Mouse (Mus musculus) granulocyte monocyte progenitor cell, adult 5-6 weeks (primary cell): Measurements from ENCODE around the gene Stxbp4. TPM values are rescaled to one million over a fixed set of nuclear protein-coding genes. Genes with fewer than 3 reads are reported as not detected.
A peak's percentile ranks its signal among the peaks of the same experiment; 100 is the strongest.

Source experiments
- ATAC-seq: replicated peaks from 2 replicates; pipeline ENCODE4 v1.8.0; 2016; ENCODE audit warnings: mild to moderate bottlenecking, moderate TSS enrichment, inconsistent platforms; ENCODE audit not compliant: poor library complexity, severe bottlenecking
- total RNA-seq, 2 experiments: library from RNA; stranded (forward) in 1 of 2; stranded (reverse) in 1 of 2; fragments of 200-712, 200-1000 nt in 1 of 2; fragments of >200 nt in 1 of 2; fragmentation: Nextera tagmentation in 1 of 2; gene quantifications; 2 replicates each; pipeline ENCODE4 v1.2.3; 2014 to 2017

The Stxbp4 gene
- total RNA-seq, 2 experiments from 2014 or later, result 5.4 to 6.4 TPM

DNA sequence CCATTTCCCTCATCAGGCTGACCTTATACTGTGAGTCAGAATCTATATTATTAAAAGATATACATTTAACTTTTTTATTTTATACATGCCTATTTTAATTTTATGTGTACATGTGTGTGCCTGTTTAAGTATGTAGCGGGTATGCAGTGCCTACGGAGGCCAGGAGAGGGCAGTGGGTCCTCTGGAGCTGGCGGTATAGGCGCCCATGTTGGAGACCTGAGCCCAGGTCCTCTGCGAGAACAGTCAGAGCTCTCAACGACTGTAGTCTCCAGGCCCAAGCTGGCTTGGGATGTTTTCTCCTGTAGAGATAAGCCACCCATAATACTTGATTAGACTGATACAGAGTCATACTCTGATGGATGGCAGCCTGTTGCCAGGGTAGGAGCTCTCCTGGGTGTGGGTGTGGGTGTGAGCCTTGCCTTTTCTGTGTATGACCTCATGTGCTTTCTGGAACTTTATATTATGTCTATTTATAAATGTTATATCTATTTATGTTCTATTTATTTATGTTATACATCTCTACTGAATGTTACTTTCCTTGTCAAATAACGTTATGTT is 62.3 kb downstream of the Stxbp4 start:
- peak; percentile 37; the same call in 1 of the 2 replicates for ATAC-seq

DNA sequence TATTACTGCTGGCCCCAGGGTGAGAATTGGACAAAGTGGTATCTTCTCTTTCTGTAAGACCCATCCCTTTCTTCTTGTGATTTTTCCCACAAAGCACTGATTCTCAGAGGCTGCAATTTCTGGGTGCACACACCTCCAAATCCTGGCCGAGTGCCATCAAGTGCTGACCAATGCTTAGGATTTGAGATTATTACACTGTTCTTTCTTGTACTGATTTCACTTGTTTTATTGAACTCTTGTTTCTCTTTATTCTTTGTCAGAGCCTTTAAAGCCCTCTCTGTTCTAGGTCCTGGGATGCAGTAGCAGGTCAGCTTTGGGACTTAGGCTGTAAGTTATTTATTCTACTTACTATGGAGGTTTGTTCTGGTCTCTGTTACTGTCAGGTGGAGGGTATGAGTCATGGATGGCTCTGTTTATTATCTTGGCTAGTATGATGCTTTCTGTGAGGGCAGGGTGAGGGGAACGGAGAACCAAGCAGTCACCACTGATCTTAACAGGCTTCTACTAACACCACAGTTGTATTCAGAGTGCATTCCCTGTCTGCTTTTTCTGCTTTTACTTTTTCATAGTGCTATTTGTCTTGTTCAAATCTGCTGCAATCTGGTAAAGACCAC is 67.1 kb downstream of the Stxbp4 start:
- no peak for ATAC-seq

DNA sequence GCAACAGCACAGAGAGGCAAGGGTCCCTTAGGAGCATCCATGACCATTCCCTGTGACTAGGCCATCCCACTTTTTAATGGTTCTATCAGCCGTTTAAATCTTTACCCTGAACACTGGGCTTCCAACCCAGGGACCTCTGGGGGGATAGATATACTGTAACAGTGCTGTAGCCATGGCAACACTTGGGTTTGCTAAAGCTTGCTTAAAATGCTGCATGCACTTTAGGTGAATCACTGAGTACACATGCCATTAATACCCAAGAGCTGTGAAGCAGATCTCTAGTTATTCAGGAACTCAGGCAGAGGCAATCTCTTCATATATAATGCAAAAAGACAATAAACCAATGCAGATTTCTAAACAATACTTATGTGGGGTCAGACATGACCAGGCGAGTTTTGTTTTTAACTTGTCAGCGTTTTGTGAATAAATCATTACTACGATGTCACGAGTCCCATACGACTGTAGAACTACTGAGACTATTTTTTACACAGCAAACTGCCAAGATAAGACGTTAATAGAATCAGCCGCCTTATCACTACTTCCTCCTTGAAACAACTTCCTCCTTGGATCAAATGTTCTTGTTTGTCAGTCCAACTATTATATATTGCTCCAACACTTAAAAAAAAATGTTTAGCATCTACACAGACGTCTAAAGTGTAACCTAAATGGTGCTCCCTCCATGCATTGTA is 79.4 kb downstream of the Stxbp4 start:
- peak; percentile 82 for ATAC-seq

DNA sequence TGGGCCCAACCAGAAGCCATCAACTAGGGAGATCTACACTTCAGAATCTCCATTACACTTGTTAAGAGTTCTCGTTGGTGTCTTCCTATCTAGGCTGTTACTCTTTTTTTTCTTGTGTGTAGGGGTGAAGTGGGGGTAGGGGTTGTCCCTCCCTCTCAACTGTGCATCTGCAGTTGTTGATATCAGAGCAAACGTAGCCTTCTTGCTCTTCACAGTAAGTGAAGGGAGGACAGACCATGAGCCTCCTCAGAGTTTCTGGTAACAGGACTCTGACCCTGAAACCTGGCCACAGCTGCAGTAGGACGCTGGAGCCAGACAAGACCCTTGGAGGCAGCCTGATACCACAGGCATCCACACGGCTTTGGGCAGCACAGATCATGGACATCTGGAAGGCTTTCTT is 81.4 kb downstream of the Stxbp4 start:
- no peak for ATAC-seq

DNA sequence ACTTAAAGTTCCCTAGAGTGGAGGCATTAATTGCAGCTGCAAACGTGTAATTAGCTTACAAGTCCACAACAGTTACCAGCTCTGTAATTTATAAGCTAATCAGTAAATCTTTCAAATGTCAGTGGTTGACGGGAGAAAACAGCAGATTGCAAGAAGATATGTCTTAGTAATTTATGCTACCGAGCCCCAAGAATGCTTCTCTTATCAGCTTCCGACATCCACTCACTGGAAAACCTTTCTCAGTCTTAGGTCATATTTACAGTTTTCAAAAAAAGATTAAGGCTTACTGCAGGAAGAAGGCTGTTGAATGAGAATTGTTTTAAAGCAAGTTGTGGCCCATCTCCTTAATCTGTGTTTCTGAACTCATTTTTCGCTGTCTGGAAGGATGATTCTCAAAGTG is 83.9 kb downstream of the Stxbp4 start:
- no peak for ATAC-seq

- ATAC-seq, result no peak
These were observed 85.3 kb downstream of the Stxbp4 start for GRCm38 (mm10) chr11:90552303-90553201.

GRCm38 (mm10) chr11:90548560-90548959 is 89.3 kb downstream of the Stxbp4 start:
- ATAC-seq, result no peak

GRCm38 (mm10) chr11:90538636-90539263 is 99.1 kb downstream of the Stxbp4 start:
- ATAC-seq, result peak; percentile 94

GRCm38 (mm10) chr11:90525311-90525710 is 112.6 kb downstream of the Stxbp4 start:
- ATAC-seq, result no peak

- ATAC-seq, result no peak
These were observed 116.8 kb downstream of the Stxbp4 start for GRCm38 (mm10) chr11:90521040-90521439.

DNA sequence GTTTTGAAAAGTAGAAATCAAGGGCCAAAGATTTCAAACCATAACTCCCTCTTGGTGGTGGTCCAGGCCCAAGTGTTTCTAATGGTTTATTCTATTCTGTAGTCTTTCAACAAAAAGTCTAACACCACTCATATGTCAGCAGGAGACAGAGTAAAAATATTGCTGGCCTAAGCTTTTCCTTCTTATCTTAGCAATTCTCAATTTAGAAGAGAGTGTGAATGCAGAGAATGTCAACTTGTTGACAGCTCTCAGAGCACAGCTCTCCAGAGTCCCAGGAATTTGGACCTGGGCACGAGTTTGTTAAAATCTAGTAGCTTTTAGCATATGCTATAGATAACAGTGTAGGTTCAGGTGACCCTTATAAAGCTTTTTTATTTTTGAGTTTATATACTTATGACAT is 120.1 kb downstream of the Stxbp4 start:
- no peak for ATAC-seq

DNA sequence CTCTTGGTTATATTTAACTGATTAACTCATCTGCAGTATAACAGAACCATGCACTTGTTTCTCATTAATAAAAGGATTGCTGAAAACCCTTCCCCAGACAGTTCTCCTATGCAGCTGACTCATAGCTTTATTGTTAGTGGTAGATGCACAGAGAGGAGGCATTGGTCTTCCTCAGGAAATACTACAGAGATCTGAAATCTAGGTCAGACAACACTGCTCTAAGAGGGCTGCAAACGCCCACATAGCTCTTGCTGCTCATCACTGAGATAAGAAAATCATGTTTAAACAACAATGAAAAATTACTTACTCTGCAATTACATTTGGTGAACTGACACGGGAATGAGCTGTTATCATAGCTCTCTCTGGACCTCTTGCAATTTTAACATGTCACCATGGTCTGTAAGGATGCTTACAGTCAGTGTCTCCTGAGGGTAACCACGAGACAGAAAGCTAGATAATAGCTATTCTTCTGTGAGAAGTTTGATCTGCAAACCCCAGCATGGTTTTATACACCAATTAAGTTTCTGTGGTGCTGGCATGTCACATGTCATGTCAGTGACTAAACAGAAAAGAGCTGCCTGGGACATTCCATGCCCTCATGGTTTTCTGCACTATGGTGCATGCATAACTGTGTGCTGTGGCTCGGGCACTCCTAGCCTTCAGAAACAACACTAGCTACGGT is 125.2 kb downstream of the Stxbp4 start:
- no peak for ATAC-seq

DNA sequence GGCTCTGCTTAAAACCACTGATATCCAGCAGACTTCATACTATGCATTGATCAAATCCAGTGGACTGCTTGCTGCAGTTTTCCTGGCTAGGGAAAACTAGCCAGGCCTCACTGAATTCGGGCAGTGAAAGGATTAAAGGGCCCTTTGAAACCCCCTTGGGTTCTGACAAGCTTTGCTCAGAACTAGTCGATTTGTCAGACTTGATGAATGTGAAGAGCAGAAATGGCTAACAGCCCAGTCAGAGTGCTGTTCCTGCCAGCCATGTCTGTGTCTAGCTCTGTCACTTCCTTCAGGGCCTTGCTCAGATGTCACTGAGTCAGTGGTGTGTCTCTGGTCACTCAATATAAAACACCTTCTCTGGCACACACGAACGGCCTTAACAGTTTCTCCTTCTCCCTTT is 136.0 kb downstream of the Stxbp4 start:
- no peak for ATAC-seq

DNA sequence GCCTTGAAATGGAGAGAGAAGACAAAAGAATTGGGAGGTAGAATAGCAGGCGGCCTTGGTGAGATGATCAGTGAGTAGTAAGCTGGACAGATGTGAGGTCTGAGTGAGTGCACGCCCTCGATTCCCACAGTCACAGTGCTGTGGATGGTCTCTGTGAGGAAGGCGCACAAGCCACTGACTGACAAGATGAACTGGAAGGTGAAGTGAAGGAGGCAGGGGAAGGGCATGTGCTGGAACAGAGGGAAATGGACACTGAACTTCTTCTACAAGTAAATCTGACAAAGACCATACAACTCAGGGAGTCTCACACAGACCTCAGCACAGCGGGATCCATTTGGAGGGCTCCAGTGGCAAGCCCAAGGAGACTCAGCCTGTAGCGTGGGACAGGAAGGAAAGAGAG is 138.0 kb downstream of the Stxbp4 start:
- ATAC-seq, result no peak

DNA sequence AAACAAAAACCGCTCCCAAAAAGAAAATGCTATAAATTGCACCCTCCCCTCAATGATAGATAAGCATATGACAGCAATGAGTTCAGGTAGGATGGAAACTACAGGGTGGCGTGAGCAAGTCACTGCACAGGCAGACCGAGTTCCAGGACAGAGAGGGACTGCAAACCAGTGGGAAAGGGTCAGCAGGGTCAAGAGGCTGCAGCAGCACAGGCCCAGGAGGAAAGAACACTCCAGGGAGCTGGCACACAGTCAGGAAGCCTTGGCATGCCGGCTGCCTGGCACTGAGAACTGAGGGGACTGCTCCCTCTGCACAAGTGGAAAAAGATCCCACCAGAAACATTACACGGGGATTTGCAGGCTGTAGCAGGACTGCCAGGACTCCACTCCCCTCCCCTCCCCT is 139.4 kb downstream of the Stxbp4 start:
- no peak for ATAC-seq

- no peak for ATAC-seq
These were observed 142.9 kb downstream of the Stxbp4 start for GRCm38 (mm10) chr11:90494981-90495380.

DNA sequence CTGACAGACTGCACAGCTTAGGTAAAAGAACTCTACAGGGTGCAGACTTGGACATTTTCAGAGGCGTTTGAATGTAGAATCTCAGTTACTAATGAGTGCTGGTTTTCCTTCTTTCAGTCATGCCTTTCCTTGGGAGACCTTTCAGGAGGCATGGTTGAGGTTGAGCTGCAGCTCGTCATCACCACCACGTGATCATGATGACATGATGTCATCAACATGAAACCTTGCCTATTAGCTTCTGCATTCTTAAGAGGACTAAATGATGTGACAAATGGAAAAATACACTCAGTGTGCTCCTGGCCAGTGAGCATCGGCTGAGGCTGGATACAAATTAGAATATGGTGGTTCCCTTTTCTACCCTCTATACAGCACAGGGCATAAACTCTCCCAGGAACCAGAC is 145.4 kb downstream of the Stxbp4 start:
- no peak for ATAC-seq

GRCm38 (mm10) chr11:90489166-90489565 is 148.7 kb downstream of the Stxbp4 start:
- ATAC-seq, result no peak

- ATAC-seq, result no peak
These were observed 150.2 kb downstream of the Stxbp4 start for GRCm38 (mm10) chr11:90487686-90488085.
